Mouse (Mus musculus): ENCODE results near the gene Chst2.

DNA sequence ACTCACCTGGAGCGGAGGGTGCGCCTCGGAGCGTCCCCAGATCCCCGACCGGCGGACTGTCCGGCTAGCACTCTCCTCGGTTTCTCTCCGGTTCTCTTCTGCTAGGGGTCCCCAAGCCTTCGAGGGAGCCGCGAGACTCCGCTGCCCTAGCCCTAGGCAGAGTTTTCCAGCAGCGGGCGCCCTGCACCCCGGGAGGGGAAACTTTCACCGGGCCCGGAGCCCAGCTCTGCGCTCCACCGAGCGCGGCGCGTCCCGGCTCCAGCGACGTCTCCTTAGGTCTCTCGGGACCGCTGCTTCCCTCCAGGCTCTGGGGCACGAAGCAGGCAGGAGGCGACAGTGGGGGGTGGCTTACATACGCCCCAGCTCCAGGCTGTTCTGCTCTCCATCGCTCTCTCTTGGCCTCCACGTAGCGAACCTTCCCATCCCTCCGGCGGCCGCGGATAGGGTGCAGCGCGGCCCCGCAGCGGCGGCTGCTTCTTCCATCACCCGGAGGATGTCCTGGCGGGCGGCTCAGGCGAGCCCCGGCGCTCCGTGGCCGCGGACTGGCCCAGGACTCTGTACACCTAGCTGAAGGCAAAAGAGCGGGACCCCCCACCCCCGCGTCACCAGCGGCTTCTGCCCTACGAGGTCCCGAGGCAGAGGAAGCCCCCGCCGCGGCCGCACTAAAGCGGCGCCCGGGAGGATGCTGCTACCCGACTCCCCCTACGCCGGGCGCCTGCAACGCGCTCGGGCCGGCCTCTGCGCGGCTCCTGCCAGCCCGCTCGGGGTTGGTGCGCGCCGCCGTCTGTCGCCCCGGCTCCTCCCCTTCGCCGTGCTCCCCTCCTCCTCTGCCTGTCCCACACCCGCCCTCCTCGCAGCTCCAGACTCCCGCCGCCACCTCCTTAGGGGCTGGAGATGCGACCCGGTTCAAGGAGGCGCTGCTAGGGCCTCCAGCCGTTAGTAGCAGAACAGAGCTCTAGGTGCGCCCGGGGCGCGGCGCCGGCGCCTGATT is at the start of gene Chst2:
- TF ChIP-seq CTCF (IDR thresholded peaks at IDR 0.05; ENCODE audit: control insufficient read depth, insufficient read depth, low read length) (no peak), POLR2A (IDR thresholded peaks at IDR 0.05; ENCODE audit: borderline replicate concordance, control insufficient read depth, low read depth, low read length) (no peak)
